Mouse (Mus musculus) layer of hippocampus, postnatal 25 days (tissue): ENCODE measurements around the gene Rnf215. TPM values are rescaled to one million over a fixed set of nuclear protein-coding genes. Genes with fewer than 3 reads are reported as not detected.
A peak's percentile ranks its signal among the peaks of the same experiment; 100 is the strongest.

Source experiments
- DNase-seq, 2 experiments: peaks; one replicate each; pipeline ENCODE4 v3.0.0; 2022; ENCODE audit warnings: mixed read lengths in 2 of 2, low spot score in 1 of 2; ENCODE audit errors: extremely low spot score in 1 of 2
- microRNA-seq, 2 experiments: library from miRNA; unstranded; fragments of <30 nt; microRNA quantifications; one replicate each; pipeline ENCODE4 v1.2.0; 2021
- total RNA-seq, 2 experiments: library from RNA; stranded (reverse); gene quantifications; 2 replicates each; pipeline ENCODE4 v1.2.3; 2021

Rnf215 gene
- total RNA-seq, 2 experiments from 2014 or later = 31.1 to 31.2 TPM

- DNase-seq = peak; percentile 93 to 96
Observed at GRCm38 (mm10) chr11:4186486-4187317, 51.7 kb downstream of the Rnf215 start, which contains the start of gene Tbc1d10a. Tbc1d10a (plus strand) TSS chr11:4186789.

GRCm38 (mm10) chr11:4187318-4187700 is 52.3 kb downstream of the Rnf215 start:
- DNase-seq = no peak

DNA sequence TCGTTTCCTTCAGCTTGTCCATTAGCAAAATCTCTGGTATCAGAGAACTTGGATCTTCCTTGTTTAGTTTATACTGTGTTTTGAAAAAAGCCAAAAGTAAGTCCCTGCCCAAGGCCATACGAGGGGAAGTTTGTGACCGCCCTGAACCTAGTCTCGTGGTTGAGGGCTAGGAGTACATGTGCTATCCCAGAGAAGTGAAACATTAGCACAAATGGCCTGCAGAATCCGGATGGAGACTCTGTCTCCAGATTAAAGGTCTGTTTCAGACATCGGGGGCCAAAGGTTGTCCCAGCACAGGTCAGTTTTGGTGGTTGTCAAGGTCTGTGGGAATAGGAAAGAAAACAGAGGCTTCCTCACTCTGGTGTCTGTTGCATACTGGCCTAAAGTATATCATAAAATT is 54.2 kb downstream of the Rnf215 start:
- no peak for DNase-seq

DNA sequence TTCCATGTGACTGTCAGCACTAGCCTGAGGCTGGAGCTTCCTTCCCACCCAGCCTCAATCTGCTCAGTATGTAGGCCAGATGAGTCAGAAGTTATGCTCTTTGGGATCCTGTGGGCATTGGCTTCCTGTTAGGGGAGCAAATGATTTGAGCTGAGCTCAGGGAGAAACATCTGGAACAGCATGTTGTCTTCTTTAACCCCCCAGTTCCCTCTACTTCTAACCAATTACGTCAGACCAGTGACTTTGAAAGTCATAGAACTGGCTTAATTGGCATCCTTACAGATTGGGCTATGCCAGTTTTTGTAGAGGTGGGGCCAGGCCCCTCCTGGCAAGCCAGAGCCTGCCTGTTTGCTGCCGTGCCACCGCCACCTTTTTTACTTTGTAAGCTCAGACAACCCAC is 55.7 kb downstream of the Rnf215 start:
- DNase-seq = no peak

Small RNA genes within 50 kb of the gene (microRNA-seq; reads per million reads assigned to microRNA genes)
- gene Mir3060 = 1.1 to 3.6 reads per million in 2 experiments

Other genes with a start within 250 kb of the Rnf215 start
- under 1 TPM; 0.62 to 0.63 TPM for gene 4921536K21Rik, start 240.1 kb upstream of the Rnf215 start, total RNA-seq
- gene Dusp18, start 240.0 kb upstream of the Rnf215 start, total RNA-seq = 10 to 100 TPM; 26.1 to 26.4 TPM
- gene Slc35e4, start 220.5 kb upstream of the Rnf215 start, total RNA-seq = 10 to 100 TPM; 16.8 to 18.0 TPM
- gene Tcn2, start 203.0 kb upstream of the Rnf215 start, total RNA-seq = 10 to 100 TPM; 19.0 to 19.2 TPM
- gene Pes1, start 171.2 kb upstream of the Rnf215 start, total RNA-seq = 10 to 100 TPM; 41.8 to 46.5 TPM
- gene 4930556J24Rik, start 158.4 kb upstream of the Rnf215 start, total RNA-seq = under 1 TPM in 1 of 2 experiments, not detected in 1; 0.22 TPM
- gene Gal3st1, start 151.6 kb upstream of the Rnf215 start, total RNA-seq = 10 to 100 TPM; 22.4 to 22.8 TPM
- under 1 TPM; 0.17 to 0.19 TPM for gene Sec14l4, start 103.7 kb upstream of the Rnf215 start, total RNA-seq
- 1 to 10 TPM; 1.6 to 1.9 TPM for gene Sec14l3, start 70.4 kb upstream of the Rnf215 start, total RNA-seq
- 100 to 1,000 TPM; 109 to 126 TPM for gene Mtfp1, start 39.8 kb upstream of the Rnf215 start, total RNA-seq
- 10 to 100 TPM; 57.2 to 59.4 TPM for gene Sec14l2, start 11.8 kb upstream of the Rnf215 start, total RNA-seq
- 10 to 100 TPM; 10.7 to 10.9 TPM for gene Ccdc157, start 25.1 kb downstream of the Rnf215 start, total RNA-seq
- gene Sf3a1, start 25.1 kb downstream of the Rnf215 start, total RNA-seq = 10 to 100 TPM; 68.8 to 69.2 TPM
- 10 to 100 TPM; 29.2 to 32.7 TPM for gene Tbc1d10a, start 51.6 kb downstream of the Rnf215 start, total RNA-seq
- 1 to 10 TPM; 6.0 to 6.1 TPM for gene Castor1, start 83.0 kb downstream of the Rnf215 start, total RNA-seq
- gene Osm, start 101.2 kb downstream of the Rnf215 start, total RNA-seq = under 1 TPM in 1 of 2 experiments, not detected in 1; 0.12 TPM
- gene Lif, start 122.4 kb downstream of the Rnf215 start, total RNA-seq = 1 to 10 TPM; 1.3 to 2.1 TPM